Mouse (Mus musculus): ENCODE results near the gene Vmn1r142.
"Not testable (repeated sequence)": the region's sequence is repeated elsewhere in the genome, so short reads cannot be mapped to it uniquely, and the experiment has no call there.

DNA sequence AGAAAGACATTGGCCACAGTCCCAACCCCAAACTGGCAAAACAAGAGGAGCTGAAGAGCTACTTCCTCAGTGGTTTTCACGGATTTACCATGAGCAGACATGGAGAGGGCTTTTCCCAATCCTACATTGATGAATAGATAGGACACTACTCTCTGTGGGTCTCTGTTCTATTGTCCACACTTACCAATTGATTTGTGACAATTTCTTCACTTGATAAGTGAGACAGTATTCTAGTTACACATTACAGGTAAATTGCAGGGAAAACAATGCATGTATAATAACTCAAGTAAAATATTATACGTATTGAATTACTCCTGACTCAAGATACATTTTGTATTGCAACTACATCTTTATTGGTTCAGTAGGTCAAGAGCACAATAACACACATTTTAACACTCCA is 45.7 kb downstream of the Vmn1r142 start, which contains the start of gene Gm16451:
- TF ChIP-seq CTCF (IDR thresholded peaks at IDR 0.05); EP300 (IDR thresholded peaks at IDR 0.05; ENCODE audit: insufficient read depth, low read depth, low read length); POLR2A (IDR thresholded peaks at IDR 0.05; ENCODE audit: insufficient read depth, low read depth, low read length): not testable (repeated sequence)

Measured in heart, adult 2 months (tissue).